Mouse (Mus musculus): Measurements from ENCODE around the gene Cog5.
"Not testable (repeated sequence)": the region's sequence is repeated elsewhere in the genome, so short reads cannot be mapped to it uniquely, and the experiment has no call there.

The Cog5 gene

GRCm38 (mm10) chr12:31654197-31654964, at the start of gene Cog5, which contains the start of gene Dus4l:
TSS of gene Cog5 (plus strand) at chr12:31654869.
TSS of gene Dus4l (minus strand) at chr12:31654826.
- DNase-seq (ENCODE audit: low spot score in 2 of 2), result peak; percentile 89 to 96

- DNase-seq (ENCODE audit: low spot score in 2 of 2), result no peak
Observed at GRCm38 (mm10) chr12:31604894-31605293, 49.8 kb upstream of the Cog5 start.

DNA sequence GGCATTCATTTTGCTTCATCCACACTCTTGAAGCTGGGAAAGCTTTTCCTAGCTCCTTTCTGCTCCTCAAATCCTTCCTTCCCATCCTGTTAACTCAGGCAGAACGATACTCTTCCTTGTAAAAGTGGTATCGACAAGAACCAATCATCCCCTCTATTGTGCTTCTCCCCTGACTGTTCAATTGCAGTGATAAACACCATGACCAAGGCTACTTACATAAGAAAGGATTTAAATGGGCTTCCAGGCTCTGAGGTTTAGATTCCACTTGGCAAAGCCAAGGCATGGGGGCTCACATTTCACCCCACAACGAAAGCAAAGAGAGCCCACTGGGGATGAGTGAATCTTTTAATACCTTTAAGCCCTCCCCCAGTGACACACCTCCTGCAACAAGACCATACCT, 46.5 kb upstream of the Cog5 start:
- DNase-seq (ENCODE audit: low spot score in 2 of 2), result no peak

GRCm38 (mm10) chr12:31613353-31613752, 41.3 kb upstream of the Cog5 start:
- DNase-seq (ENCODE audit: low spot score in 2 of 2), result no peak

DNA sequence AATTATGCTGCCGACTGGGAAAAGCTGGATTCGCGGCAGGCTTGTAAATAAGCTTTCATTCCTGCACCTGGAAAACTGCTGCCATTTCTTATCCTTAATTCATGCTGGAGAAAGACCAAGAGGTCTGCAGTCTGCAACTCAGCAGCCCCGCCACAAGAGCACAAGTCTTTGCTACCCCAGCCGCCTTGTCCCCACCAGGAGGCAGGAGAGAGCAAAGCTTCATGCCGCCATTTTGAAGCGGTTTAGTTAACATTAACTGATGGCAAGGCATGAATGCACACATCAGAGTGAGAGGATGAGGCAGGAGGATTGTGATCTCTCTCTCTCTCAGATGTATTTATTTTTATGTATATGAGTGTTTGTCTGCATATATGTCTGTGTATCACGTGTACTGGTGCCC, 34.6 kb upstream of the Cog5 start:
- no peak for DNase-seq (ENCODE audit: low spot score in 2 of 2)

GRCm38 (mm10) chr12:31625016-31625415, 29.7 kb upstream of the Cog5 start:
- no peak for DNase-seq (ENCODE audit: low spot score in 2 of 2)

GRCm38 (mm10) chr12:31628396-31628795, 26.3 kb upstream of the Cog5 start:
- DNase-seq (ENCODE audit: low spot score in 2 of 2), result not testable (repeated sequence)

- no peak for DNase-seq (ENCODE audit: low spot score in 2 of 2)
Observed at GRCm38 (mm10) chr12:31633970-31634342, 20.7 kb upstream of the Cog5 start.

DNA sequence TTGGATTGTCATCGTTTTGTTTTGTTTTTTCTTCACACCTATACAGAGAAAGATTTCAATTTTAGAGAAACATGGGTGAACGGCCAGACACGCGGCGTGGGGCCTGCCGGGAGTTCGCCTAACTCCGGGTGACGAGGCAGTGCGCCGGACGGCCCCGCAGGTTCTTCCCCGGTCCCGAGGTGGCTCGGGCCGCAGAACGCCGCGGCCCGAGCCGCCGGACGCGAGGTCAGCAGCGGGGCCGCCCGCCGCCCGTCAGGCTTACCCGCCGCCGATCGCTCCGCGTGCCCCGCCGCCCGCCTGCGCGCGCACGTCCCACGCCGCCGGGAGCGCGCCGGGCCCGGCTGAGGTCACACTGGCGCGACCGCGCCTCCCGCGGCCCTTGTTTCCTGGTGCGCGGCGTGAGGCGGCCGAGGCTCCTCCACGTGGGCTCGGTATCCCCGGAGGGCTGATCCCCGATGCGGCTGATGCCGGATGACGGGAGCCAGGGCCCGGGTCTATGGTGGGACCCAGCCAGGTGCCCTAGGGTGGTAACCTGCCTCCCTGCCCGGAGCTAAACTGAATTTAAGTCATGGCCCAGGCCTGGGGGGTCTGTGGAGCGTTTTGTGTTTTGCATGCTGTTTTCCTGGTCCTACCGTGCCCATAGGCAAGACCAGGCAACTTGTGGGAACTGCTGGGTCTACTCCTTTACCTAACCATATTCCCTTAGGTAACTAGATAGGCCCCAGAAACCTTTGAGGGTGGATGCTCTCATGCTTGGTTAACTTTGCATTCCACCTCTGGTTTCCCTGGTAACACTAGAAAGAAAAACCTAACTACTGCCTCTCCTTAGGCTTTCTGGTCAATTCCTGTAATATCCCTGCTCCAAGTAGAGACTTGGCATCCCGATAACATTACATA, 20.1 kb upstream of the Cog5 start, which contains the start of gene Bcap29:
Gene Bcap29, minus strand, starts transcription at position 316 of the 897 bp plus-strand sequence.
- peak; percentile 12 to 61 for DNase-seq (ENCODE audit: low spot score in 2 of 2)

DNA sequence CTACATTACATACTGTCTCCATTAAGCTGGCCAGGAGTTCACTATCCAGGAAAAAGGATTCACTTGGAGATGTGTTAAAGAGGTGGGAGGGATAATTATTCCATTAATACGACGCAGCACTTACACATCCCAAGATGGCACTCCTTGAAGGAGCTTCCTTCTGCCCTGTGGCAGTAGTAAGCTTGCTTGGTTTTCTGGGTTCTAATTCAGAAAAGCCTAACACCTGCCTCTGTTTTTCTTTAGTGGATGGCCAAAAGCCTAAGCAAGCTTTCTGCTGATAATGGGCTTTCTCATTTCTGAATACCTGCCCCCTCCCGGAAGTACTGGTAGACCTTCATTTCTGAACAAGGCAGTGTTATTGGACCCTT, 19.4 kb upstream of the Cog5 start:
- DNase-seq (ENCODE audit: low spot score in 2 of 2), result no peak

DNA sequence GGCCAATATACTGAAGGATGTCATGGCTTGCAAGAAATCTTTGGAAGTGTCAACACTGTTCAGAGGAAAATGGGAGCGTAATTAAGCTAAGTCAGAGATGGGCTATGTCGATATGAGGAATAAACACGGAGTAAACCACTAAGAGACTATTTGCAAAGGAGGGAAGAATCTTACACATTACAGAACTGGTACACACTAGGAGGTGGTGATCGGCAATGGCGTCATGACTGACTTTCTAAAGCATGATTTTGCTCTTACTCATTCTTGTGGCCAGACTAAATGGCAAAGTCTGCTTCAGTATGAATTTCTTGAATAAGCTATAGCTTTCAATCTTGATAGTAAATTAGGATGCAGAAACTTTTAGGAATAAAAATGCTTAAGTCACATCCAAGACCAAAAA, 1.1 kb upstream of the Cog5 start:
- DNase-seq (ENCODE audit: low spot score in 2 of 2), result no peak

GRCm38 (mm10) chr12:31654965-31655477, 352 bp downstream of the Cog5 start:
- no peak for DNase-seq (ENCODE audit: low spot score in 2 of 2)

- no peak for DNase-seq (ENCODE audit: low spot score in 2 of 2)
Observed at GRCm38 (mm10) chr12:31656841-31657240, 2.2 kb downstream of the Cog5 start.

DNA sequence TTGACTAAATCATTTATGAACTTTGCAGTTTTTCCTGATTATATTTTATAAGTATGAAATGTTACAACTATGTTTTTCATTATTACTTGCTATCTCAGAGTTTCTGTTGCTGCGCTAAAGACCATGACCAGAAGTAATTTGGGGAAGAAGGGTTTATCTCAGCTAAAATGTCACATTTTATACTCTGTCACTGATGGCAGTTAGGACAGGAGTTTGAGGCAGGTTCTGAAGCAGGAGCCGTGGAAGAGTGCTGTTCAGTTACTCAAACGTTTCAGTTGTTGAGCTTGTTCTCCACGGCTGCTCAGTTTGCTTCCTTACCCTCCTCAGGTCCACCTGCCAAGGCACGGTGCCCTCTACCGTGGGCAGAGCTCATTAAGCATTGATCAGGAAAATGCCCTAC, 11.3 kb downstream of the Cog5 start:
- no peak for DNase-seq (ENCODE audit: low spot score in 2 of 2)

GRCm38 (mm10) chr12:31667187-31667586, 12.5 kb downstream of the Cog5 start:
- no peak for DNase-seq (ENCODE audit: low spot score in 2 of 2)

DNA sequence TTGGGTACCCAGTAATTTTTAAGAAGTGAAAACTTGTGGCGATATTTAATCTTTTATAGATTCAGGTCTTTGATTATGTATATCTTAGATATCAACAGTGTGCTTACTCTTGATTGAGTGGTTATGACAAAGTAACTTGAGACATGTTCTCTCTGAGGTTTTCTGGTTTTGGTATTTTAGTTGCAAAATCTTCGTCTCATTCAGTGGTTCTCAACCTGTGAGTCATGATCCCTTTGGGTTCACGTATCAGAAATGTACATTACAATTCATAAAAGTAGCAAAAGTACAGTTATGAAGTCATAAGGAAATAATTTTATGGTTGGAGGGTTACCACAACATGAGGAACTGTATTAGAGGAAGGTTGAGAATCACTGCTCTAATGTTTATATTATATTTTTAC, 32.0 kb downstream of the Cog5 start:
- DNase-seq (ENCODE audit: low spot score in 2 of 2), result no peak

- DNase-seq (ENCODE audit: low spot score in 2 of 2), result no peak
Observed at GRCm38 (mm10) chr12:31693278-31693677, 38.6 kb downstream of the Cog5 start.

DNA sequence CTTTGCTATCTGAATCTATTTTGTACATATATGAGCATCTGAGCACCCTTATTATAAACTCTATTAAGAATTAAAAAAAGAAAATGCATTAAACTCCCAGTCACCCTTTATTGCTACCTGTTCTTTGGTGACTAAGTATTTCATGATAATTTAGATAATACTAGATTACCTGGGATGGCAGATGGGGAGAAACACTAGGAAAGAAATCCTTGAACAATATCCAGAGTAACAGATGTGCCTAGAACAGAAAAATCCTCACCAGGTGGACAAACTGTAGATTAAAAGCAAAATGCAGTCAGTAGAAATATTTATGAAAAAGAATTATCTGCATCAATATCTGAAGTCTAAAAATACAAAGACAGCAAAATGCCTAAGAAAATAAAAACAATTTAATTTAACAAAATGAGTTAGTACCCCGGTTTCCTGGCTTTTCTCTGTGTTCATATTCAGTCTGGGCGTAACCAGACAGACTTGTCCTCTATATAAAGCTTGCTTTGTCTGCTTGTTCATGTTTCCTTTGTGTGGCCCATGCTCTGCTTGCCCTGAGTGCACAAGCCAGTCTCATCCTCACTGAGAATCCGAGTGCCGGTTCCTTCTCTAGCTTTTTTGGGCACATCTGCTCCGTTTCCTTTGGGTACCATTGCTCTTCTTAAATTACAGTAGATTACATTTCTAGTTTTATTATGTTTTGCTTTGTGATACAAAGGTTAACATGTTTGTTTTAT, 46.1 kb downstream of the Cog5 start:
- DNase-seq (ENCODE audit: low spot score in 2 of 2), result no peak

- DNase-seq (ENCODE audit: low spot score in 2 of 2), result no peak
Observed at GRCm38 (mm10) chr12:31701411-31701810, 46.7 kb downstream of the Cog5 start.

DNA sequence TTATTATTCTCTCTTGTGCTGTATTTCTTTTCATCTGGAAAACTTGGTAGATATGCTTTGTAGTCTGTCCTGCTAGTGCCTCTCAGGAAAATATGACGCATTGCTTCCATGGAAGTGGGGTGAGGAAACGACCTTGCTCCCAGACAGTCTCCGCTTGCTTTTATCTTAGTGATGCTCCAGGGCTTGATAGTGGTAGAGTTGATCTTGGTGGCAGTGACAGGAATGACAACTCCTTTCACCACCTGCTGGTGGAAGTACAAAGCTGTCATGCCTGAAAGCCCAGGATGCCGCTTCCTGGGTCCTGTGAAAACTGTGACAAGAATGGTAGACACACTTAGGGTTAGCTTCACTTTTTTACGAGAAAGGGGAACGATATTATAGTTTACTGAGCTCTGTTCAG, 49.2 kb downstream of the Cog5 start:
- no peak for DNase-seq (ENCODE audit: low spot score in 2 of 2)

GRCm38 (mm10) chr12:31706168-31706567, 51.5 kb downstream of the Cog5 start:
- DNase-seq (ENCODE audit: low spot score in 2 of 2), result no peak

GRCm38 (mm10) chr12:31707531-31707930, 52.9 kb downstream of the Cog5 start:
- no peak for DNase-seq (ENCODE audit: low spot score in 2 of 2)

Measured in frontal cortex, postnatal 10 days (tissue).